Mouse (Mus musculus) cortical plate, adult 2 months (tissue): Measurements from ENCODE around the gene Pld4. TPM values are rescaled to one million over a fixed set of nuclear protein-coding genes. Genes with fewer than 3 reads are reported as not detected.
"Not testable (repeated sequence)": the region's sequence is repeated elsewhere in the genome, so short reads cannot be mapped to it uniquely, and the experiment has no call there.

Source experiments
- H3K27ac ChIP-seq: fragments of 200-500 bp; 2 replicates; pipeline ENCODE4 v1.5.1; 2012; ENCODE audit warnings: low read length, control low read depth, inconsistent platforms; ENCODE audit not compliant: insufficient read depth
- H3K4me1 ChIP-seq: fragments of 200-500 bp; 2 replicates; pipeline ENCODE4 v1.6.1; 2011; ENCODE audit warnings: low read length; ENCODE audit not compliant: control insufficient read depth, insufficient read depth
- H3K4me3 ChIP-seq: fragments of 200-500 bp; 2 replicates; pipeline ENCODE4 v1.5.1; 2011; ENCODE audit warnings: mild to moderate bottlenecking, low read length, control low read depth; ENCODE audit not compliant: insufficient read depth
- CTCF ChIP-seq: fragments of 200-500 bp; IDR thresholded peaks from 2 replicates; pipeline ENCODE4 v1.5.1; 2011; ENCODE audit warnings: mild to moderate bottlenecking, control low read depth, low read length; ENCODE audit not compliant: insufficient read depth; ENCODE audit errors: extremely low read depth
- POLR2A ChIP-seq: fragments of 200-500 bp; IDR thresholded peaks from 2 replicates; pipeline ENCODE4 v1.6.1; 2011; ENCODE audit warnings: mild to moderate bottlenecking, low read length, control low read depth; ENCODE audit not compliant: insufficient read depth; ENCODE audit errors: extremely low read depth
- polyA plus RNA-seq: library from polyadenylated mRNA; depleted of rRNA; stranded (reverse); fragments of >200 nt; gene quantifications from 2 replicates; pipeline ENCODE4 v1.2.3, GENCODE M21; 2012; rRNA removed

Gene Pld4
- polyA plus RNA-seq, 1 experiment: 16.3 TPM

DNA sequence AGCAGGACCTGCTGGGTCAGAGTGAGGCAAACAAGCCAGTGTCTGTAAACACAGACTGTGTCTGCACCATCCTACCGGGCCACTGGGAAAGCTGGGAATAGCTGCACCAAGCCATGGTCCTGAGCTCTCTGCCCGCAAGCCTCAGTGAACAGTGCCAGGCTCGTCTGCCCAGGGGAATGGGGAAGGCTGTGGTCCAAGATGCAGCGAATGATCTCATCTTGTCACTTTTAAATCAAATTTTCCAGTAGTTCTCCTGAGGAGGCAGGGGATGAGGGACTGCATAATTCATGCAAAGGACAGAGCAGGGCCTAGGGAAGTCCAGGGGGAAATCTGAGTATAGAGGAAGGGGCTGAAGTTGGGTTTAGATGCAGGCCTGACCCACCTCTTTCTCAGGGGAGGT lies 47.3 kb downstream of the Pld4 start:
- Histone ChIP-seq H3K4me3 (no peak overlapping the region; the same call in 1 of the 2 replicates), H3K27ac (no peak overlapping the region), H3K4me1 (peaks cover 2% of the 10 kb centered on the region; the same call in 1 of the 2 replicates)
- no peak for TF ChIP-seq POLR2A

DNA sequence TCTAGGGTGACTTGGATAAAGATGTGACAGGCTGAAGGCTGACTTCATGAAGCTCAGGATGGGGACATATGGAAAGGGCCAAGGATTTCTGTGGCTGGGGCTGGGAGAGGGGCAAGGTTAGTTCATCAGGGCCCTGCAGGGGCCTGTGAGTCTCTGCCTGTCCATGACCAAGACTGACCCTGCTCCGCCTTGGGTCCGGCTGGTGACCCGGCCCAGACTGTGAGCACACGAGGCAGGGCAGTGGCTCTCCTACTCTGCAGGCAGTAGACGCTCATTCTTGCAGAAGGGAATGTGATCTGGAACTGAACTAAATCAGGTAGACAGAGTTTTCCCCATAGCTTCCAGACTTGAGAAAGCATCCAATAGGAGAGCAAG lies 47.7 kb downstream of the Pld4 start:
- Histone ChIP-seq H3K4me1 (peaks cover 2% of the 10 kb centered on the region; the same call in 1 of the 2 replicates), H3K27ac (peak overlapping the region; percentile 32; the same call in 1 of the 2 replicates), H3K4me3 (peak overlapping the region; percentile 56)
- TF ChIP-seq CTCF (no peak), POLR2A (no peak)

DNA sequence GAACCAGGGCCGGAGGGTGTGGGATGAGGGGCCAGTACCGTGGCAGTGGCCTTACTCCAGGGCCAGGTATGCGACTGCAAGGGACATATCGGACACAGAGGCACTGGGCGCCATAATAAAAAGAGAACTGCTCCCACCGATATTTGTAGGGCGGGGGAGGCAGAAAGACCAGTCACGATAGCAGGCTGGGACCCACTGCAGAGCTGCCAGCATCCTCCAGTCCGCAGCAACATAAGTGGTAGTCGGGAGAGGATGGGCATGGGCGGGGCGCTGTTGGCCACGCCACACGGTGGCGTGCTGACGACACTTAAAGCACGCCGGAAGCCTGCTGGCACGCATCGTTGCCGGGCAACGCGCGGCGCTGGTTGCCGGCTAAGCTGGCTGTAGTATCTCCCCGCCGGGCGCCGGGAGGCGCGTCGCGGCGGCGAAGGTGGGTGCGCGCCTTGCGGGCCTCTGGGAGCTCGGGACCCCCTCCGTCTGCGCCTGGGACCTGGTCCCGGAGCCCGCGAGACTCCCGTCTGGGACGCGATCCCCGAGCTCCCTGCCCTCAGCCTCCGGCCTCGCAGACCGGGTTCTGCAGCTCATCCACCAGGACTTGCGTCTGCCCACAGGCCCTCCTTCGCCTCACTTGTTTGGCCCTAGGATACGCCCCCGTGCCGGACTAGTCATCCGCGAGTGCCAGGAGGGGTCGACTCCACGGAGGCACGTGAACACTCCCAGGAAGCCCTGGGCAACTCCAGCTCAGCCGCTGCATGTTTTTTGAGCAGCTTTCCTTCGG lies 48.3 kb downstream of the Pld4 start, which contains the start of gene Clba1:
TSS of gene Clba1 (plus strand) at position 351 of the 778 bp plus-strand sequence.
- H3K4me3 ChIP-seq: peak within 1 kb of the TSS; percentile 56
- peaks cover 2% of the 10 kb centered on the region; the same call in 1 of the 2 replicates for H3K4me1 ChIP-seq
- peak within 1 kb of the TSS; percentile 32; the same call in 1 of the 2 replicates for H3K27ac ChIP-seq
- TF ChIP-seq POLR2A (peak; percentile 97), CTCF (no peak)

DNA sequence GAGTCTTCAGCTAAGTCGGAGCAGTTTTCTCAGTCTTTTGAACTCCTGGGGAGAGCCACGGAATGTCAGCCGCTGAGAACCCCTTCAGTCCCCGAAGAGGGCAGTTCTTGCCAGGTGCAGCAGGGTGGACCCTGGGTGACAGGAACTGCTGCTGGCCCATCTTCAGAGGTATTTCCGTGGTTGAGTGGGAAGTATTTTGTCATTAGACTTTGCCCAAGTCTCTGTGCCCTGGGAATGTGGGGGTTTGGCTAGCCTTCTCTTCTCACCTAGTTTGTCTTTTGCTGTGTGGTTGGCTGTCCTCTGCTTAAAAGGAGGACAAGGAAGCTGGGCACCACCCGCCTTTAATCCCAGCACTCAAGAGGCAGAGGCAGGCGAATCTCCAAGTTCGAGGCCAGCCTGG lies 49.2 kb downstream of the Pld4 start:
- H3K27ac ChIP-seq: no peak overlapping the region
- TF ChIP-seq POLR2A (no peak), CTCF (no peak)
- peaks cover 2% of the 10 kb centered on the region; the same call in 1 of the 2 replicates for H3K4me1 ChIP-seq
- H3K4me3 ChIP-seq: peak overlapping the region; percentile 56

DNA sequence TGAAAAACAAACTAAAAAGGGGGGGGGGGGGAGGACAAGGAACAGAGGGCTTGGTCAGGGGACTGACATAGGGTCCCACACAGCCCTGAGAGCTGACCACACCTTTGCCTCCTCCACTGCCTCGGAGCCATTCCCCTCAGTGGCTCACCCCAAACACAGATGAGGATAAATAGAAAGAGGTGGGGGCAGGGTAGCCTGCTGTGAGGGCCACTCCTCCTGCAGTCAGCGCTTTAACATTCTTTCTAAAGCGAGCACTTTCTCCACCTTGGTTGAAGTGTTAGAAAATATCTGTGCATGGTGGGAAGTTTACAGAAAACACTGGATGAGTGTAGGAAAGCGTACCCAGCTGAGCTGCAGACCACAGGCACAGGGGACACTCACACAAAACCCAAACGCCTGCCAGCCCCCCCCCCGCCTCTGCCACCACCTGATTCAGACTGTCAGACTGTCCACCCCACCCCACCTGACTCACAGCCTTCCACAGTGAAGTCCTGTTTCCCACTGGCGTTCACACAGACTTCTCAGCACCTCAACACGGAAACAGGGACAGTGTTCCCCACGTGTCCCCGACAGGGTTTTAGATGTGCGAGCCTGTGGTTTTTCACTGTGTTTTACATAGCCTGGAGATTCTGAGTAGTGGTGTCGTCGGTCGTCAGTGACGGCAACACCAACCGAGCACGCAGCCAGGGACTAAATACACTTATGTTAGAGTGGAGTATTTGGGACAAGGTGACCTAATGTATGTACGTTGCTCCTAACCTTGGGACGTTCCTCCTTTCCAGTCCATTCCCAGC lies 49.8 kb downstream of the Pld4 start:
- TF ChIP-seq POLR2A: no peak
- no peak overlapping the region for H3K27ac ChIP-seq
- peak overlapping the region; percentile 56; the same call in 1 of the 2 replicates for H3K4me3 ChIP-seq
- H3K4me1 ChIP-seq: peaks cover 2% of the 10 kb centered on the region; the same call in 1 of the 2 replicates

- Histone ChIP-seq H3K4me3 (no peak overlapping the region), H3K27ac (no peak overlapping the region), H3K4me1 (peaks cover 2% of the 10 kb centered on the region; the same call in 1 of the 2 replicates)
- TF ChIP-seq POLR2A (no peak), CTCF (no peak)
Observed at GRCm38 (mm10) chr12:112813370-112813769, 52.9 kb downstream of the Pld4 start.

DNA sequence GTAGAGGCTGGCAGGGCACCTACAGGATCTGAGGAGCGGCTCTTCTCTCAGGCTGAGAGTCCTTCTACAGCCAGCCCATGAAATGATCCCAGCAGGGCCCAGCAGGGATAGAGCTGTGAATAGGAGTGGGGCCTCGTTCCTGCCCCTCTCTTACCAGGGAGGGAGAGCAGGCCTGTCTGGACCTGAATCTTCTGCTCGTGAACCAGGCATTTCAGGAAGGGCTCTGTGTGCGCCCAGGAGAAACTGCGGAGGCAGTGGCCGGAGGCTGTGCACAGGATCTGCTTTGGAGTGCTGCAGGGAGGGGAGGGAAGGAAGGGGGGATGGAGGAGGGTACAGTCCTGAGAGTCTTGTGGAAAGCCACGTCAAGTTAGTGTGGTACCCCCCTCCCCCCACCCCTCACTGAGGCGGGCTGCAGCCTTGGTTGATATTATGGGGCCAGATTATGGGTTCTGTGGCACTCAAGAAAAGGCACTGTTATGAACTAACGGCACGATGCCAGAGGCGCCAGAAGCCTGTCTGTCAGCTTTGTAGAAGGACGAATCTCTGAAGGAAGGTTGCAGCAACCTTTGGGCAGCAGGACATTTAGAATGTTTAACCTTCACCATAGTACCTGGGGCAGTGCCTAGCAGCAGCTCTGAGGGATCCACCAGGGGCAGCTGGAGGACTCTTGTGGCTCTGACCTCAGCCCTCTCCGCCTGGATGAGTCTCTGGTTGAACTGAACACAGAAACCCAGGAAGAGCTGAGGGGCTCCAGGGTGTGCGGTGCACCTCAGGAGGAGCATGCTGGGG lies 54.4 kb downstream of the Pld4 start:
- Histone ChIP-seq H3K27ac (no peak overlapping the region), H3K4me3 (no peak overlapping the region), H3K4me1 (no peaks in the 10 kb centered on the region)
- no peak for TF ChIP-seq CTCF

GRCm38 (mm10) chr12:112816294-112816693 lies 55.8 kb downstream of the Pld4 start:
- TF ChIP-seq CTCF (peak; percentile 78), POLR2A (no peak)
- no peak overlapping the region for H3K27ac ChIP-seq
- no peak overlapping the region for H3K4me3 ChIP-seq
- H3K4me1 ChIP-seq: no peaks in the 10 kb centered on the region

GRCm38 (mm10) chr12:112816866-112817265 lies 56.4 kb downstream of the Pld4 start:
- not testable (repeated sequence) for H3K4me3 ChIP-seq, H3K4me1 ChIP-seq, H3K27ac ChIP-seq

Other genes with a start within 250 kb of the Pld4 start
- gene Tmem179, start 243.9 kb upstream of the Pld4 start, polyA plus RNA-seq: 140 and 145 TPM in 2 replicates
- gene Inf2, start 171.9 kb upstream of the Pld4 start, polyA plus RNA-seq: 104 and 122 TPM in 2 replicates
- 38.0 and 44.6 TPM in 2 replicates for gene Adssl1, start 140.6 kb upstream of the Pld4 start, polyA plus RNA-seq
- 25.6 and 29.3 TPM in 2 replicates for gene Siva1, start 116.0 kb upstream of the Pld4 start, polyA plus RNA-seq
- gene Akt1, start 85.8 kb upstream of the Pld4 start, polyA plus RNA-seq: 168 and 178 TPM in 2 replicates
- 1.3 and 1.7 TPM in 2 replicates for gene Zbtb42, start 81.8 kb upstream of the Pld4 start, polyA plus RNA-seq
- gene Cep170b, start 40.2 kb upstream of the Pld4 start, polyA plus RNA-seq: 129 and 131 TPM in 2 replicates
- 1.1 and 1.7 TPM in 2 replicates for gene Ahnak2, start 42.0 kb downstream of the Pld4 start, polyA plus RNA-seq
- 12.6 and 13.3 TPM in 2 replicates for gene Clba1, start 48.3 kb downstream of the Pld4 start, polyA plus RNA-seq
- 10.6 and 11.0 TPM in 2 replicates for gene Cdca4, start 68.8 kb downstream of the Pld4 start, polyA plus RNA-seq
- gene Gpr132, start 107.6 kb downstream of the Pld4 start, polyA plus RNA-seq: 0.04 TPM in 1 of 2 replicates, not detected in the other
- 42.1 and 51.5 TPM in 2 replicates for gene Jag2, start 169.1 kb downstream of the Pld4 start, polyA plus RNA-seq
- gene Nudt14, start 181.5 kb downstream of the Pld4 start, polyA plus RNA-seq: 18.2 and 18.9 TPM in 2 replicates
- 78.2 and 80.2 TPM in 2 replicates for gene Btbd6, start 215.8 kb downstream of the Pld4 start, polyA plus RNA-seq
- 38.8 and 39.6 TPM in 2 replicates for gene Brf1, start 240.0 kb downstream of the Pld4 start, polyA plus RNA-seq